Mouse (Mus musculus) T-cell, adult 2 months (primary cell): ENCODE measurements at regions not wholly inside any gene's neighbourhood (a gene's known extent, or its start where the extent isn't known, plus 50 kb on each side); places are given as distances from the start of the nearest gene placed in this dataset.

Experiments
- DNase-seq: peaks from one replicate; pipeline ENCODE4 v3.0.0; 2022; ENCODE audit warnings: low spot score

- DNase-seq = no peak
Observed at GRCm38 (mm10) chr1:194334752-194335719, 283.0 kb upstream of the Plxna2 start.

- DNase-seq = no peak
Observed at GRCm38 (mm10) chr1:194332639-194333038, 285.4 kb upstream of the Plxna2 start.

DNA sequence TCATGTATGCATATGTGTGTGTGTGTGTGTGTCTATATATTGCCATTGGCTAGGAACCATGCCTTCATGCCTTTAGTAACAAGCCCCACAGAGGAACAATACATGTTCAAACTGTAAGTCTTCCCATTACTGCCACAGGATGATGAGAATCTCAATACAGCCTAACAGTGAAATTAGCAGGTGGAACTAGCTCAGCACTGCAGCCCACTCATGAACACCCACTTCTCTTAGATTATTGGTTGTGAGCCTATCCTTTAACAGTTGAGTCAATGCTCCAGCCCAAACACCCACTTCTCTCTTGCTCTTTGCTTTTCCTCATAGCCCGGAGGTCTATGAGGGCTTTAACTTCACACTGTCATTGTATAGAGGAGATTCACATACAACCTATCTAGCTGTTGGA is 287.5 kb upstream of the Plxna2 start:
- no peak for DNase-seq

DNA sequence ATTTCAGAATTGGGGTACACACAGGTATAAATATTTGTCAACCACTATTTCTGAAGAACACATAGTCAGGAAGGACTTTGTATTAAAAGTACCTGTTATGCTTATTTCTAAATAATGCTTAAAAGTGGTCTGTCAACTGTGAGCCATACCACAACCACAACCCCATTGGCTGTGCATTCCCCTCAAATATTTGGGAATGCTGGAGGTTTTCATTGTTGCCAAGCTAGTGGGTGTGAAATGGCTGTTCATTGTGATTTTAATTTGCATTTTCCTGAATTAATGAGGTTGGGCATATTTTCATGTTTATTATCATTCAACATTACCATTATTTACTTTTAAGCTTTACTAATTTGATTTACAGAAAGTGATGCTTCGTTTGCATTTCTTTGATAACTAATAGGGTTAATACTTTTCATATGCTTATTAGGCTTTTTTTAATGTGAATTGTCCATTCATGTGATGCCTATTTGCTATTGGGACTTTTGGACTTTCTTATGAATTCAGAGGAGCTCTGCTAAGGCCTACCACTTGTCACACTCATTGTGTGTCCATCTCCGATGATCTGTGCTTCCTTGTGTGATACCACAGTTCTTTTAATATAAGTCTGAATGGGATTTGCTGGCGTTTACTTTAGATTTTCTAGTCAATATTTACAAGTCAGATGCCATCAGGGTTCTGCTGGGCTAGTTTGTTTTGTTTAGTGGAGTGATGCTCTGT is 297.5 kb upstream of the Plxna2 start:
- DNase-seq = no peak

- no peak for DNase-seq
Observed at GRCm38 (mm10) chr1:194318351-194318750, 299.7 kb upstream of the Plxna2 start.

DNA sequence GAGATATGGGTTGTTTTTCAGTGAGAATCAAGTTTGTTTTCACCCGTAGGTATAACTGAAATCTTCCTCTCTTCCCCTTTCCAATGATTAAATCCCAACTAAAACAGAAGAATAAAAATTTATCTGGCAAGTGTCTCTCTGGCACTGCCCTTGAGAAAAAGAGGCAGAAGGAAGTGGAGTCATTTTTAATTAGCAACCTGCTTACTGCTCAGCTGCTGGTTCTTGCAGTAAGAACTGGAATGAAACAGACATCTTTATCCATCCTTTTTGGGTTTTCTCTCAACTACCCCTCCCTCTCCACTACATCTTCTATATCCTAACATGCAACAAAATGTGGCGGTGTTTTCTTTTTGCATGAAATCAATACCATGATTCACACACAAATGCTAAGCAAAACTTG is 302.4 kb upstream of the Plxna2 start:
- DNase-seq = no peak

DNA sequence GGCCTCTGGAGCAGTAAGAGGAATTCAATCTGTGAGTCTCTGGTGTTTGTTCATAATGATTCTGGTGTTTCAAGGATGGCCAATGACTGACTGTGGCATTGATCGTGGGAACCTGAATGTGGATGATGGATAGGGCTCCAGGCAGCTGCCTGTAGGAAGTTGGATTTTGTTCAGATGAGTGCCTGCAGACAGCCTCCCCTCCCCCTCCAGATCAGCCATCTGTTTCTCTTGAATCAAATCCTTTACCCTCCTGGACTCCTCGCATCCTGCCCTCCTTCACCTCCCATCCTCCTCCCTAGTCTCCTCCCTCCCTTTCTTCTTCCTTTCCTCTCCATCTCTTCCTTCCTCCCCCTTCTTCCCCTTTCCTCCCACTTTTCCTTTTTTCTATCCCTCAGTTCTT is 307.6 kb upstream of the Plxna2 start:
- DNase-seq = no peak

DNA sequence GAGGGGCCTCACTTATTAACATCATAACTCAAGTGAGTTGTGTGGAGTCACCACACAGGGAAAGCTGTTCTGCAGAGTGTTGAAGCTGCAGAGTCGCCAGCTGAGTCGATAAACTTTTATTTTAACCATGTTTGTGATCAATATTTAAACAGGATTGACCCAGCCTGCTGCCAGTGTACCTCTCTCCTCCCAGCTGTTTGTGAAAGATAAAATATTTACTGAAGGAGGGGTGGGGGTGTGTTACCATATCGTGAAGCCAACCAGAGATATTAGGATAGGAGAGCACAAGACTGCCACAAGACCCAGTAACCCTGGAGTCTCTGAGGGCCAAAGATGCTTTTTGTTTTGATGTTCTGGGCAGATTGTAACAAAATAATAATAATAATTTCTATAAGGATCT is 309.4 kb upstream of the Plxna2 start:
- no peak for DNase-seq

GRCm38 (mm10) chr1:194303951-194304350 is 314.1 kb upstream of the Plxna2 start:
- DNase-seq = no peak

- DNase-seq = no peak
Observed at GRCm38 (mm10) chr1:194302775-194303174, 315.2 kb upstream of the Plxna2 start.

GRCm38 (mm10) chr1:194281941-194282340 is 336.1 kb upstream of the Plxna2 start:
- DNase-seq = no peak

DNA sequence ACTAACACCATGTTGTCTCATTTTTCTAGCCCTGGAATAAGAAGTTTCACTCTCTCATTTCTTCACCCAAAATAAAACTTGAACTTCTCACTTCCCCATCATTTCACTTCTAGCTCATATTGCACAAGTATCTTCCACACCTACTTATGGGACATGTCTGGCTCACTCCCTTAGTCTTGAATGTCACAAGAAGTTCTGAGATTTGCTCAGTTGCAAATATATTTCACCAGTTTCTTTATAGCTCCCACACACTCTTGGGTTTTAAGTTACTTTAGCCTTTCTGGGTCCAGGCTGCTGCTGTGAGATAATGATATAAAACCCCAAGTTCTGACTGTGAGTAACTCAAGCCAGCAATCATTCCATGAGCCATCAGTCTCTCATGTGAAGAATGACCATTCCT is 350.0 kb upstream of the Plxna2 start:
- no peak for DNase-seq

DNA sequence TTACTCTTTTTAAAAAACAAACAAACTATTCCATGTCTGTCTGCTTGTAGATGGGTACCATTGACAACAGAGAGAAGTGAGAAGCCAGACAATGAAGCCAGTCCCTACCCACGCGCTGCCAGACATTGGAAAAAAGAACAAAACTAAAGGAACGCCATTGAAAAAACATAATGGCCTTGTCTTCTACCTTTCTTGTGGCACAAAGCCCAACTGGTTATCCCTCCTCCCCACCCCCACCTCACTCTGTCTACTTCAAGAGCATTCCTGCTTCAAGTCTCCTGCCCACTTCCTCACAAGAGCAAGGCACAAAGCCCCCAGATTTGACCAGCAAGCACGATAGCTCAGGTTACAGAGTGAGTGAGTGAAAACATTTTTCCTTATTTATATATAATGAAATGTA is 355.6 kb upstream of the Plxna2 start:
- DNase-seq = no peak

DNA sequence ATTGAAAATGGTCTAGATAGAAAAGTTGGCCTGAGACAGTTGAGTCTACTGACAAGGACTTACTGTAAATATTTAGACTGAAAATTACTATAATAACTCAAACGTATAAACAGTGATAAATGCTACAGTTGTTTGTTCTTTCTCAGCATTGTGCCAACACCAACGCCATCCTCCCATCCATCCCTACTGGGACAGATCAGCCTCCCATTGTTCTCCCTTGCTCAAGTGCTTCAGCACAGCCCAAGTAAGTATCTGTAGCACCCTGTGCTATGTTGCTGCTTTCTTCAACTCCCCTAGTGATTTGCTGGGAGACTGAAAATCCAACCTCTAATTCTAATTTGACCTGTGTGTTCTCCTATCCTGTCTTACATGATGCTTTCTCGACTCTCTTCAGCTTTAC is 358.1 kb upstream of the Plxna2 start:
- no peak for DNase-seq

- no peak for DNase-seq
Observed at GRCm38 (mm10) chr1:194244776-194245366, 373.1 kb upstream of the Plxna2 start.

DNA sequence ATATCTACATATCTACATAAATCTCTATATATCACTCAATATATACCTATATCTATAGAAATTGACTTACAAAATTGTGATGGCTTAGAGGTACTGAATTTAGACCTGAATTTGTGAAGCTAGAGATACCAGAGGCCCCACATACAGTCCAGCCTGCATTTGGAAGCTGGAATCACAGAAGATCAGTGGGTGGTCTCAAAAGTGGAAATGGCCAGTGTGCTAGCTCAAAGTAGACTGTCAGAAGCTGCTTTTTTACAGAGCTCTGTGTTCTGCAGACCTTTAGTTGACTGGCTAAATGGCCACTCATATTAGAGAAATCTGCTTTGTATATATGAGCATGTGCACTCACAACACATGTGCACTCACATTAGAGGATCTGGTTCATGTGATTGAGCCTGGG is 376.9 kb upstream of the Plxna2 start:
- no peak for DNase-seq

GRCm38 (mm10) chr1:194231206-194231605 is 386.8 kb upstream of the Plxna2 start:
- DNase-seq = no peak

- no peak for DNase-seq
Observed at GRCm38 (mm10) chr1:194226550-194227160, 391.4 kb upstream of the Plxna2 start.

- no peak for DNase-seq
Observed at GRCm38 (mm10) chr1:194225786-194226185, 392.2 kb upstream of the Plxna2 start.

GRCm38 (mm10) chr1:194224046-194224445 is 394.0 kb upstream of the Plxna2 start:
- no peak for DNase-seq

DNA sequence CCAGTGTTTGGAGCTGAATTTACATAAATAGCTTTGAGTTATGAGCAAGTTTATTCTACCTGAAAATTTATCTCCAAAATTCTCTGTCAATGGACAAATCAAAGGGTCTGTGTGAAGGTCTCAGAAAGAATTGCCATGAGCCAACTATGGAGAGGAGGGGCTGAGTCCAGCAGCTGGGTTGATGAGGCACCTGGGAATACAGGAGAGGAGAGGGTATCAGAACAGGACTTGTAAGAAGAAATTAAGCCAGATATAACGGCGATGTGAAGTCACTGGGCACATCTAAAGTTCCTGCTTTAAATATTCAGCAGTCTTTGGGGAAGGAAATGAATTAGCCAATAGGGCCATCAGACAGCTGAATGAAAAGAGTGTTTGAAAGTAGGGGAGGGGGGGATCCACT is 394.4 kb upstream of the Plxna2 start:
- no peak for DNase-seq

GRCm38 (mm10) chr1:194223015-194223414 is 395.0 kb upstream of the Plxna2 start:
- peak; percentile 9 for DNase-seq
